Mouse (Mus musculus) small intestine, adult 2 months (tissue): Measurements from ENCODE around the gene Habp4.

ENCODE experiments used
- CTCF ChIP-seq: fragments of 200-500 bp; IDR thresholded peaks from 2 replicates; pipeline ENCODE4 v1.5.1; 2012; ENCODE audit warnings: low read depth, mild to moderate bottlenecking, control low read depth, inconsistent platforms, low read length, moderate library complexity, mixed read lengths; ENCODE audit not compliant: insufficient replicate concordance, insufficient read length; ENCODE audit errors: extremely low read depth
- POLR2A ChIP-seq: fragments of 200-500 bp; IDR thresholded peaks from 2 replicates; pipeline ENCODE4 v1.6.1; 2012; ENCODE audit warnings: low read depth, mild to moderate bottlenecking, control low read depth, inconsistent platforms, low read length, moderate library complexity

DNA sequence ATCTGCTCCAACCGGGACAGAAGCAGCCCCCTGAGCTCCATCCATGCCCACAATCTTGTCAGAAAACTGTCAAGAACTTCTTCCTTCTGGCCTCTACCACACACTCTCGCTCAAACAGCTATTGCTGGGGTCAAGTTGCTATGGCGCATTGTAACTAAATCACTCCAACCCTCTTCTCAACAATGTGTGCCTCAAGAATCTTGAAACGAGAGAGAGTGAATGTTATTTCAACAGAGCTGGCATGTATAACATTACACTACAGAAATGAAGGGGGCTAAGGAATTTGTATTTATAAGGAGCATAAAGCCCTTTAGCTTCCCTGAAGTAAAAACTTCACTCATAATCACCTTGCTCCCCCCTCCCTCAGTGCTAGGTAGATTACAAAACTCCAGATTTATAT lies 35.3 kb upstream of the Habp4 start:
- TF ChIP-seq POLR2A (no peak), CTCF (no peak)
